ENCODE assay signal across 20 mouse cellular contexts in genomic region chr1:94993338-94993737, GRCm38 (mm10).
DNase-seq lines count a peak whose midpoint lies in the region; ATAC-seq lines count a peak whose summit lies in the region.
"Had no signal": no experiment of that assay in that cellular context is flagged by ENCODE, and none has a peak within 500 bp of the region (broad histone marks: within the 10 kb centered on the region; RNA-seq: fewer than 3 reads in every experiment).

No protein-coding gene starts in this region.

- no peaks in the 10 kb centered on the region for H3K9me3 ChIP-seq in intestine, embryonic 16.5 days (ENCODE audit: control insufficient read depth, low read length)
- H3K9me3 ChIP-seq: embryonic facial prominence, embryonic 10.5 days; embryonic facial prominence, embryonic 12.5 days; forebrain, embryonic 13.5 days; forebrain, embryonic 15.5 days; G1E had no signal

- no peak overlapping the region for H3K4me3 ChIP-seq in intestine, embryonic 16.5 days (ENCODE audit: low read length)
- H3K4me3 ChIP-seq: embryonic facial prominence, embryonic 10.5 days; embryonic facial prominence, embryonic 12.5 days; forebrain, embryonic 13.5 days; forebrain, embryonic 15.5 days had no signal

- no peak overlapping the region for H3K27ac ChIP-seq in intestine, embryonic 16.5 days (ENCODE audit: low read length)
- H3K27ac ChIP-seq: embryonic facial prominence, embryonic 10.5 days; embryonic facial prominence, embryonic 12.5 days; forebrain, embryonic 13.5 days; forebrain, embryonic 15.5 days had no signal

- H3K36me3 ChIP-seq in intestine, embryonic 16.5 days (ENCODE audit: control insufficient read depth, insufficient read depth, low read length), result no peaks in the 10 kb centered on the region
- H3K36me3 ChIP-seq: embryonic facial prominence, embryonic 10.5 days; embryonic facial prominence, embryonic 12.5 days; forebrain, embryonic 15.5 days; G1E had no signal

- DNase-seq in ES-CJ7 (ENCODE audit: low read depth, low spot score) (peak; percentile 64), R1 (ENCODE audit: low read depth, low spot score) (peak; percentile 74), ZHBTc4 (ENCODE audit: low read depth, low spot score) (peak; percentile 70)
- no peak for DNase-seq in layer of hippocampus, adult 18-20 months (ENCODE audit: low spot score in 2 of 2)
- no peak for DNase-seq in Muller cell, postnatal 12 days (ENCODE audit: inconsistent ontology term)
- DNase-seq: adrenal gland, postnatal 10 days; adrenal gland, postnatal 25 days; cerebellum, adult 11 months; cerebellum, adult 18-20 months; cerebellum, adult 8-10 months; cerebellum, adult 9-11 months; cerebellum, postnatal 25 days; forebrain, postnatal 0 days had no signal

- H3K4me1 ChIP-seq in intestine, embryonic 16.5 days (ENCODE audit: control insufficient read depth, insufficient read depth, low read length), result no peaks in the 10 kb centered on the region
- H3K4me1 ChIP-seq: embryonic facial prominence, embryonic 10.5 days; embryonic facial prominence, embryonic 12.5 days; forebrain, embryonic 15.5 days had no signal

- no peak for ATAC-seq in intestine, embryonic 16.5 days
- ATAC-seq: activated CD4-positive, CD25-positive, alpha-beta regulatory T cell, adult 4 months; forebrain, embryonic 13.5 days; forebrain, embryonic 15.5 days; forebrain, postnatal 0 days had no signal

- 54% methylated on average over 1 of the region's 1 CpGs for WGBS in intestine, embryonic 16.5 days

- no peaks in the 10 kb centered on the region for H3K27me3 ChIP-seq in intestine, embryonic 16.5 days (replicated peaks; ENCODE audit: control insufficient read depth, insufficient read depth, low read length)
- H3K27me3 ChIP-seq: embryonic facial prominence, embryonic 12.5 days; forebrain, embryonic 13.5 days; forebrain, embryonic 15.5 days had no signal

- H3K4me2 ChIP-seq in intestine, embryonic 16.5 days (ENCODE audit: low read depth, low read length), result no peak overlapping the region
- H3K4me2 ChIP-seq: embryonic facial prominence, embryonic 12.5 days; forebrain, embryonic 13.5 days; forebrain, embryonic 15.5 days had no signal

- H3K9ac ChIP-seq in intestine, embryonic 16.5 days (ENCODE audit: low read depth, low read length), result no peak overlapping the region
- H3K9ac ChIP-seq: embryonic facial prominence, embryonic 12.5 days; forebrain, embryonic 13.5 days; forebrain, embryonic 15.5 days; forebrain, postnatal 0 days had no signal

Comparison
In these comparisons a context has a peak if more than half of its experiments do, and no peak if none do; other contexts are left out.
1. DNase-seq: peak in ES-CJ7 (single experiment), R1 (single experiment) and ZHBTc4 (single experiment); none in layer of hippocampus, adult 18-20 months (0 of 2) and Muller cell, postnatal 12 days (single experiment).